Mouse (Mus musculus) lung, postnatal 14 days (tissue): ENCODE data around the gene Creb3l2.
A peak's percentile ranks its signal among the peaks of the same experiment; 100 is the strongest.

Source experiments
- DNase-seq: peaks from one replicate; pipeline ENCODE4 v3.0.0; 2021

Creb3l2 gene

DNA sequence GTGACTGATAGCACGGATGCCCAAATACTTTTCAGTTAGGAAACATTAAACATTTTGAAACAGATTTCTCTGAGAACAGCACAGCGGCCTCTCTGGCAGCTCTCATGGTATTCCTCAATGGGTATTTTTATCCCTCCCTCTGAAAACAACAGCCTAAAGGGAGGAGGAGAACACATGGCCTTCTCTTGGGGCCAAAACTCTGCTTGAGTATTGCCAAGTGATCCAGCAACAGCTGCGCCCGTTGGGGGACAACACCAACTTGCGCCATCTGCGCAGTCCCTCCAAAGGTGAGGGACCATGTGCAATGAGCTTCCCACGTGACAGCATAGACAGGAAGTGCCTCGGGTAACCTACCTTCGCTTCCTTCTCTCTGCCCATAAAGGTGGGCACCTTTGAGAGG is 119.9 kb downstream of the Creb3l2 start:
- peak; percentile 14 for DNase-seq

DNA sequence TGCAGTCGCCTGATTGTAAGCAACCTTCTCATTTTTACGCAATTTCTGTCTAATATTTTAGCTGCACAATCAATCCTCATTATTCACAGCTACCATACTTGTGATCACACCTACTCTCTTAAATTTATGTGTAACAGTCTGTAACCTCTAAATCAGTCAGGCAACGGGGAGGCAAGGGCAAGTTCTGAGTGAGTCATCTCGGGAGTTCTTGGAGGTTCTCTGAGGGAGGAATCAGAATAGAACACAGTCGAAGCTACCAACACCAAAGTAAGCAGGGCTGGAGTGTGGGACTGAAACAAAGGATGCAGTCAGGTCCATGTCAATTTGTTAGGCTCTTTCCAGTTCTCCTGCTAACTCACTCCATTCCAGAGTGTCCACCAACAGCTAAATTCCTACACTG is 124.0 kb downstream of the Creb3l2 start:
- DNase-seq = no peak

DNA sequence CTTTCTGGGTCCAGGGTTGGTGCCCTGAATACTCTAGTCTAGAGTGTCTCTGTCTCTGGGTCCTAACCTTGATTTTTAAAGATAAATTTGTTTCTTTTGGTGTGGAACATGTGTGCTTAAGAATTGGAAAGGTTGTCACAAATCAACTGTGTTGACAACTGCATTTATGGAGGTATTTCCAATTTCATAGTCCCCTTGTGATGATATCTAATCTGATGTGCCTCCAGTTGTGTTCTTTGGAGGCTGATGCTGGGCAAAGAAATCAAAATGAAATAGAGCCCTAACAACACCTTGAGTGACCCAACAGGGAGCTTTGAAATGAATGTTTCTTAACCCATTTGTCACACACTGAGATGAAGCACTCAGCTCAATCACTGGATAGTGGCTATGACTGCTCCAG is 126.5 kb downstream of the Creb3l2 start:
- DNase-seq = no peak

- no peak for DNase-seq
These were observed 131.3 kb downstream of the Creb3l2 start for GRCm38 (mm10) chr6:37310601-37311000.

DNA sequence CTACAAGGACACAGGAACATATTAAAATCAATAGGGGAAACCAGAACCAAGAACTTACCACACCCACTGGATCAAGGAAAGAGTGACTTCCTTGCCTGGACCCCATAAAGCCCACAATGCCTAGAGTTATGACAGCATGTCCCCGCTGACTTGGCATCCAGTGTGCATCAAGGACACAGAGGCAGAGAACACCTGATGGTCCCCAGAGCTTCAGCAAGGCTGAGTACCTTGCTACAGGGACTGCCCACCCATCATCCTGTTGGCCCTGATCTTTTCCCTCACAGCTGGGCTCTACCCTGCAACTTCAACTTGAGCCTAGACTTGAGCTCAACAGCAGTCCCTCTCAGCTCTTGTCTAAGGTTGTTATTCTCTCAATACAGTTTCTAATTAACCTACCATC is 135.3 kb downstream of the Creb3l2 start:
- DNase-seq = no peak

DNA sequence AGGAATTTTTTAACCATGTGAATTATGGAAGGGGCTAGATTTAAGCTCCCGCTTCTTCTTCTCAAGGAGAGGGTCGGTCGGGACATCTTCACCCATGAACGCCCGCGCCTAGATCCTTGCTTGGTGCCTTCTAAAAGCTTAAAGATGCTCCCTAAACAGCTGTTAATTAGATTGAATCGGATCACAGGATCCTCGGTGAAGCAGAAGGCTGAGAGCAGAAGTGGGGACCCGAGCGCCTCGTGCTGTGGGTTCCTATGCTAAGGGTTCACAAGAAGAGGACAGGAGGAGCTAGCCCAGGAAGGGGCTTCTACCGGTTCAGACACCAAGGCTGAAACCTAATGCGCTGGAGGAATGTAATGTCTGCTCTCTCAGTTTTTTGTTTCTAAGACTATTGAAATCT is 141.5 kb downstream of the Creb3l2 start:
- DNase-seq = no peak

DNA sequence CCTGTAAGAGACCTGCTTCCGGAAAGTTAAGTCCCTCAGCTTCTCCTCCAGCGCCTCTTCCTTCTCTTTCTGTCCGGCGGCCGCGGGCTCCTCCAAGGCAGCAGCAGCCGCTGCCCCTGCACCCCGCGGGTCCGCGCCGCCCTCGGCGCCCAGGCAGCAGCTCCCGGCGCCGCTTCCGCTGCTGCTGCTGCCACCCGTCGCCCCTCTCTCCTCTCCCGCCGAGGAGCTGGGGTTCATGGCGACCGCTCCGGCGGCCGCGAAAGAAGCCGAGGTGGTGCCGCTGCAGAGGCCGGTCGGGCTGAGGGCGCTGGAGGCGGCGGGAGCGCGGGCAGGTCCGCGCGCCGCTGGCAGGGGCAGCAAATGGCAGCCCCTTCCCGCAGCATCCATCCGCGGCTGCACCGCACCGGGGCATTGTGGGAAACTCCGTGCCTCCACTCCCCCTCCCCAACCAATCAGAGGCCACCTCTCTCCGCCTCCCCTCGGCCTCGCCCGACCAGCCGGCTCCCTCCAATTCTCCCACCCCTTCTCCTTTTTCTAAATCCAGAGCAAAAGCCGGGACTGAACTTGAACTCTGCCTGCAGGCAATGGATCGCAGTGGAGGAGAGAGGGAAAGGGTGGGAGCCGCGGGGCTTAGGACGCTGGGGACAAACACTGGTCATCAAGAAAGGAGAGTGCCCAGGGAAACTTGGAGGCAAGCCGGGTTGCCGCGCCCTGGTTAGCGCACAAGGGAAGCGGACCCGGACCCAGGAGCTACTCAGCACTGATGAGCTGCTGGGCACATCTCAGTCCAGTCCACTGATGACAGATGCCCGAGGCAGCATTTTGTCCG is 142.2 kb downstream of the Creb3l2 start, which contains the start of gene Dgki:
Dgki (minus strand) TSS at position 623 of the 829 bp plus-strand sequence.
- DNase-seq = peak; percentile 7

DNA sequence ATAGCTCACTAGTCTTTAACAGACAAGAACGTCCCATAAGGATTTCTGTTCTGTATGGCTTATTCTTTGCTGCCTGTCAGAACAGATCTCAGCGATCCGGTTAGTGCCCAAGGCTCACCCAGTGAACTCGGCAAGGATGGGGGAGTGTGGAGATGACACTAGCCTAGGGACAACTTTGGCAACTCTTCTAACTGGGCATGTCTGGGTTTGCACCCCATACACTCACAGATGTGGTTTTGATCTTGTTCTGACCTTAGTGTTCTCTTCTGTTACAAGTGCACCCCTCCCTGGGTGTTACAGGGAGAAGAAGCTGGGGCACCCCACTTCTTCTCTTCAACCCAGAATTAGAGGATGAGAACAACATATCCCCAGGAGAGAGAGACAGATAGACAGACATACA is 143.0 kb downstream of the Creb3l2 start:
- DNase-seq = no peak

DNA sequence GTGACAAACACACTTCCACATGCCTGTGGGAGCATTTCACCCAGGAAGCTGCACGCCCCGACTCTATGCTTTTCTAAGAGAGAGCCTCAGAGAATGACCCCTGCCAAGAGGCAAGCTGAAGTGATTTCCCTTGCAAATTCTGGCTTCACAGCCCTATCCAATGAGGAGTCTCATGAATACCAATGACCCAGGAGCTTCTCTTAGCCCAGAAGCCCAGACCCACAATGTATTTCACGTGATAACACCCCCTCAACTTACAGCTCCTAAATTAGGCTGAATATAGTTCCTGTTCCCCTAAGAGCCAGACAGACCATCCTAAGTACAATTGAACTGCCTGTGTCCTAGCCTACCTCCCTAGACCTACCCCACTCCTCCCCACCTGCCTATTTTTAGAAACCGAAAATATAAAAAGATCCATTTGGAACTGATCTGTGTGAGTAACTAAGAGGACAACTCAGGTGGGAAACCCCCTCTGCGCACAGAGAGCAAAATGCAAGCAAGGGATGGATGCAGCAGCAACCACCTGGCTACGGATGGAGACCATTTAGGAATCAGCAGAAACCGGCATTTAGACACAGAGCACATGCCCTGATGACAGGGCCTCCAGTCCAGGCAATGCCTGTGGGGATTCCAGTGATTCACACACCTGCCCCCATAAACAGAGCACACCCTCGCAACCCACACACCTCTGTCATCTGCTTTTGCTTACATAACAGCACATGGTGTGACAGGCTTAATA is 144.0 kb downstream of the Creb3l2 start:
- DNase-seq = no peak

DNA sequence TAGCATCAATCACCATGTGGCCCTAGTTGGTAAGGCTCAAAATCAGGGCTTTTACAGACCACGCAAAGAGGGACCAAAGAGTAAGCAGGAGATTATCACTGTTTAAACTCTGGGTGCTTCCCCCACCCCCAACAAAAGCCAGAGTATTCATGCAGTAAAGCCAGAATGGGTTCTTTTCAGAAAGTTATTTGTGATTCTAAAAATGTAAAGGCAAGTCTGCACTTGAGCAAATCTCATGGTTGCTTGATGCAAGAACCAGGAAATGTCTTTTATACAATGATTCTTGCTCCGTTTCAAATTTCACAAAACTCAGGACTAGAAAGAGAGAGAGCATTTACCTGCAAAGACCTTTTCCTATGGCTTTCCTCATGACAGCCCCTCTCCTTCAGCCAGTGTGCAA is 149.9 kb downstream of the Creb3l2 start:
- no peak for DNase-seq

DNA sequence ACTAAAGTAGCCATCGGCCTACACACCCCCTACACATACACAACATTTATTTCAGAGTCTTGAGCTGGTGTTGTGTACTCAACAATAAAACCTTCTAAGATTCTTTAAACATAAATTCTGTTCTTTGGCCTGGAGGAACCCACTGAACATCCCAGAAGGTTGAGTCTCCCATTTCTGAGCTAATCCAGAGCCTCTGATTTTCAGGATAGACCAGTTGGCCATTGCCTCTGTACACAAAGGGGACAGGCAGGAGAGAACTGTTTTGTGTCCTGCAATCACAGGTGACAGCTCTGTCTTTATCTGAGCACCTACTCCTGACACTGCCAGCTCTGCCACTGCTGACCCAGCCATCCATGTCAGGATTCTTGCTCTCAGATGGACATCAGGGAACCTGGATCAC is 150.8 kb downstream of the Creb3l2 start:
- no peak for DNase-seq

DNA sequence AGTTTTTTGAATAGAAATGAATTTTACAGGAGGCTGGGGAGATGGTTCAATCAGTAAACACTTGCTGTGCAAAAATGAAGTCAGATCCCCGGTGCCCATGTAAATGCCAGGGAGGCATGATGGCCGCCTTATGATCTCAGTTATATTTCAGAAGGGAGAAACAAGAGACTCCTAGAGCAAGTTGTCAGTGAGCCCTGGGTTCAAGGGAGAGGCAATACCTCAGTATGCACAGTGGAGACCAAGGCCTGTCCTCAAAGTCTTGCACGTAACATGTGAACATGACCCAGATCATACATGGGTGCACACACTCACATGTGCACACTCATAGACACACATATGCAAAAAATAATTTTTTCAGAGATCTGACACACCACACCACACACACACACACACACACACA is 151.3 kb downstream of the Creb3l2 start:
- no peak for DNase-seq

GRCm38 (mm10) chr6:37286134-37286533 is 155.8 kb downstream of the Creb3l2 start:
- no peak for DNase-seq

DNA sequence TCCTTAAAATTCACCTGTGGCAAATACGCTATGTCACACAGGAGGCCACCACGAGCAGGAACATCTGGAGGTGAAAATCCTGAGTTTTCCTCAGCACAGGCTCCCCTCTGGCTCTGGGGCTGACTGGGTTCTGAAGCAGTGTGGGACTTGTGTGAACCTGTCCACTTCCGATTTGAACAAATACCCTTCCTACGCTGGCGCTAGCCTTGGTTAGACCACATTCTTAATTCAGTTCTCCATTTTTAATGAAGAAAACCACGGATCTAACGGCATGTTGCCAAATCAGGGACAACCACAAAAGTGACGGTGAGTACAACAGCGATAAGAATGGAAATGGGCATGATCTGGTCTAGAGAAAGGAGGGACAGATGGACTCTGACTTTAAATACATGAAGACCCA is 157.1 kb downstream of the Creb3l2 start:
- DNase-seq = no peak

GRCm38 (mm10) chr6:37283336-37283735 is 158.6 kb downstream of the Creb3l2 start:
- DNase-seq = no peak

DNA sequence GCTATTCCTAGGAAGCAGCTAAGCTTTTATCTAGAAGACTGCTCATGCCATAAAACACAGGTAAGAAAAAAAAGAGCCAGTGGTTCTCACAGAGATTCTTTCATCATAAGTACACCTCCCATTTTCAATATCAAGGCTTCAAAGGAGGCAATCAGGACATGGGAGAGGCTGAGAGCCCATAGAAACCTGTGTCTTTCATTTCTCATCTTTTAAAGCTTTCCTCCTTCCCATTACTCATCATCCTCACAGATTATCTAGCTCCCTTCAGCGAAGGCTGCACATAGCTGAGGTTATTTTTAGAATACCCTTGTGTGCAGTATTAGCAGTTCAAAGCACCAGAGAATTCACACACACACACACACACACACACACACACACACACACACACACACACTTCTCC is 159.3 kb downstream of the Creb3l2 start:
- no peak for DNase-seq
